Mouse (Mus musculus) brain, embryonic 14.5 days (tissue): ENCODE measurements at regions not wholly inside any gene's neighbourhood (a gene's known extent, or its start where the extent isn't known, plus 50 kb on each side); places are given as distances from the start of the nearest gene placed in this dataset.

Experiments
- CTCF ChIP-seq: fragments of 200-500 bp; IDR thresholded peaks from 2 replicates; pipeline ENCODE4 v1.5.1; 2012; ENCODE audit warnings: inconsistent platforms, mild to moderate bottlenecking, moderate library complexity, borderline replicate concordance; ENCODE audit not compliant: insufficient read depth, insufficient read length; ENCODE audit errors: extremely low read depth
- POLR2A ChIP-seq: fragments of 200-500 bp; IDR thresholded peaks from 2 replicates; pipeline ENCODE4 v1.6.1; 2012; ENCODE audit warnings: mild to moderate bottlenecking, inconsistent platforms, borderline replicate concordance; ENCODE audit not compliant: poor library complexity, insufficient read depth, insufficient read length, severe bottlenecking; ENCODE audit errors: extremely low read depth

- no peak for TF ChIP-seq POLR2A
- TF ChIP-seq CTCF = no peak
These were observed 528.8 kb downstream of the Nfib start for GRCm38 (mm10) chr4:82176723-82177122.
